Mouse (Mus musculus) brain, embryonic 14.5 days (tissue): ENCODE results near the gene Xpnpep2.

Experiments
- CTCF ChIP-seq: fragments of 200-500 bp; IDR thresholded peaks from 2 replicates; pipeline ENCODE4 v1.5.1; 2012; ENCODE audit warnings: inconsistent platforms, mild to moderate bottlenecking, moderate library complexity, borderline replicate concordance; ENCODE audit not compliant: insufficient read depth, insufficient read length; ENCODE audit errors: extremely low read depth
- POLR2A ChIP-seq: fragments of 200-500 bp; IDR thresholded peaks from 2 replicates; pipeline ENCODE4 v1.6.1; 2012; ENCODE audit warnings: mild to moderate bottlenecking, inconsistent platforms, borderline replicate concordance; ENCODE audit not compliant: poor library complexity, insufficient read depth, insufficient read length, severe bottlenecking; ENCODE audit errors: extremely low read depth

- TF ChIP-seq CTCF (no peak), POLR2A (no peak)
Observed at GRCm38 (mm10) chrX:48129167-48129566, 20.6 kb downstream of the Xpnpep2 start.
